Comparison of ENCODE assay signal across 8 mouse cellular contexts in genomic region chr7:105818483-105818882, GRCm38 (mm10). TPM values are rescaled to one million over a fixed set of nuclear protein-coding genes. Genes with fewer than 3 reads are reported as not detected.
DNase-seq lines count a peak whose midpoint lies in the region; ATAC-seq and TF ChIP-seq lines count a peak whose summit lies in the region.

No protein-coding gene starts in this region.

- no peak overlapping the region for H3K27ac ChIP-seq in liver, adult 2 months (replicated peaks; ENCODE audit: insufficient read depth, low read depth, low read length)
- H3K27ac ChIP-seq in liver, embryonic 11.5 days (ENCODE audit: low read depth, low read length), result no peak overlapping the region
- H3K27ac ChIP-seq in forebrain, embryonic 16.5 days (ENCODE audit: low read length), result no peak overlapping the region

- peak; percentile 69 for DNase-seq in embryo, embryonic 10 days (ENCODE audit: low spot score)
- no peak for DNase-seq in embryo, embryonic 9.5 days (ENCODE audit: extremely low spot score)
- peak; percentile 43 for DNase-seq in liver, adult 2 months (ENCODE audit: extremely low read depth, low read depth, low spot score)
- DNase-seq in liver, embryonic 11.5 days (ENCODE audit: low spot score), result no peak
- no peak for DNase-seq in T-cell, adult 2 months (ENCODE audit: low spot score)
- no peak for DNase-seq in urinary bladder, postnatal 25 days (ENCODE audit: low spot score)

- 0% methylated on average over 1 of the region's 1 CpGs for WGBS in liver, adult 2 months
- 0% methylated on average over 1 of the region's 1 CpGs for WGBS in liver, embryonic 11.5 days
- WGBS in forebrain, embryonic 16.5 days, result 0% methylated on average over 1 of the region's 1 CpGs

- ATAC-seq in liver, embryonic 11.5 days (replicated peaks; ENCODE audit: low FRiP score), result no peak
- peak; percentile 28; the same call in 1 of the 2 replicates for ATAC-seq in forebrain, embryonic 16.5 days
- ATAC-seq in neutrophil, adult 5-6 weeks (ENCODE audit: extremely low read depth, insufficient number of reproducible peaks, low FRiP score, poor library complexity, severe bottlenecking), result peak; percentile 44; the same call in 1 of the 2 replicates

- H3K9ac ChIP-seq in liver, adult 2 months (ENCODE audit: low read depth, low read length), result no peak overlapping the region
- no peak overlapping the region for H3K9ac ChIP-seq in liver, embryonic 11.5 days (ENCODE audit: low read depth, low read length)
- H3K9ac ChIP-seq in forebrain, embryonic 16.5 days (replicated peaks; ENCODE audit: low read depth, low read length), result no peak overlapping the region

- H3K27me3 ChIP-seq in liver, adult 2 months (ENCODE audit: control insufficient read depth, insufficient read depth, low read length), result no peaks in the 10 kb centered on the region
- H3K27me3 ChIP-seq in liver, embryonic 11.5 days (replicated peaks; ENCODE audit: control insufficient read depth, insufficient read depth, low read length), result no peaks in the 10 kb centered on the region
- H3K27me3 ChIP-seq in forebrain, embryonic 16.5 days (replicated peaks; ENCODE audit: control insufficient read depth, insufficient read depth, low read length), result no peaks in the 10 kb centered on the region

- H3K4me1 ChIP-seq in liver, adult 2 months (ENCODE audit: control insufficient read depth, insufficient read depth, low read length), result no peaks in the 10 kb centered on the region
- H3K4me1 ChIP-seq in liver, embryonic 11.5 days (replicated peaks; ENCODE audit: control insufficient read depth, insufficient read depth, low read length), result no peaks in the 10 kb centered on the region
- H3K4me1 ChIP-seq in forebrain, embryonic 16.5 days (replicated peaks; ENCODE audit: control insufficient read depth, insufficient read depth, low read length), result no peaks in the 10 kb centered on the region

- no peak for TF ChIP-seq POLR2A in liver, adult 2 months (IDR thresholded peaks at IDR 0.05; ENCODE audit: extremely low read depth, insufficient read depth, low read length)

- peak; percentile 43 for TF ChIP-seq CTCF in liver, adult 2 months (IDR thresholded peaks at IDR 0.05; ENCODE audit: low read depth, low read length)

- H3K79me2 ChIP-seq in liver, adult 2 months (ENCODE audit: control insufficient read depth, insufficient read depth, low read length), result no peaks in the 10 kb centered on the region

- H3K4me2 ChIP-seq in liver, embryonic 11.5 days, result no peak overlapping the region
- no peak overlapping the region for H3K4me2 ChIP-seq in forebrain, embryonic 16.5 days (ENCODE audit: low read length)

- H3K36me3 ChIP-seq in liver, adult 2 months (ENCODE audit: control insufficient read depth, insufficient read depth, low read length), result no peaks in the 10 kb centered on the region
- H3K36me3 ChIP-seq in liver, embryonic 11.5 days (ENCODE audit: control insufficient read depth, insufficient read depth, low read length), result no peaks in the 10 kb centered on the region
- H3K36me3 ChIP-seq in forebrain, embryonic 16.5 days (ENCODE audit: control insufficient read depth, insufficient read depth), result no peaks in the 10 kb centered on the region

- H3K9me3 ChIP-seq in liver, embryonic 11.5 days (ENCODE audit: control insufficient read depth, low read length), result no peaks in the 10 kb centered on the region; the same call in 1 of the 2 replicates
- no peaks in the 10 kb centered on the region for H3K9me3 ChIP-seq in forebrain, embryonic 16.5 days (ENCODE audit: control insufficient read depth, low read length)

- H3K4me3 ChIP-seq in liver, adult 2 months (ENCODE audit: insufficient read depth, low read depth, low read length), result no peak overlapping the region
- H3K4me3 ChIP-seq in liver, embryonic 11.5 days (ENCODE audit: low read depth, low read length), result no peak overlapping the region
- H3K4me3 ChIP-seq in forebrain, embryonic 16.5 days (replicated peaks; ENCODE audit: low read length), result no peak overlapping the region

RNA-seq across cellular contexts. Expression of gene Mrpl17, which starts 7.6 kb away (rescaled TPM):
- 109 and 118 TPM in 2 replicates for total RNA-seq in liver, adult 2 months (2014; rRNA removed)
- 207 and 261 TPM in 2 replicates for polyA plus RNA-seq in liver, adult 2 months (2012; rRNA removed)
- polyA plus RNA-seq in liver, embryonic 11.5 days (2014; fragmentation: Nextera tagmentation; extraction: Ambion mirVana), result 432 and 453 TPM in 2 replicates
- polyA plus RNA-seq in forebrain, embryonic 16.5 days (2015; fragmentation: Nextera tagmentation; extraction: Ambion mirVana), result 178 and 190 TPM in 2 replicates
- total RNA-seq in neutrophil, adult 5-6 weeks (2017), result 32.5 and 44.4 TPM in 2 replicates

RNA-seq across cellular contexts. Expression of gene Dchs1, which starts 31.0 kb away (rescaled TPM):
- total RNA-seq in liver, adult 2 months (2014; rRNA removed), result 1.4 and 2.7 TPM in 2 replicates
- 1.1 TPM in 2 replicates for polyA plus RNA-seq in liver, adult 2 months (2012; rRNA removed)
- 5.0 and 5.8 TPM in 2 replicates for polyA plus RNA-seq in liver, embryonic 11.5 days (2014; fragmentation: Nextera tagmentation; extraction: Ambion mirVana)
- 20.7 and 22.0 TPM in 2 replicates for polyA plus RNA-seq in forebrain, embryonic 16.5 days (2015; fragmentation: Nextera tagmentation; extraction: Ambion mirVana)
- not detected in 2 replicates for total RNA-seq in neutrophil, adult 5-6 weeks (2017)

Comparison
In these comparisons a context has a peak if more than half of its experiments do, and no peak if none do; other contexts are left out.
1. DNase-seq: peak in embryo, embryonic 10 days (single experiment) and liver, adult 2 months (single experiment); none in embryo, embryonic 9.5 days (single experiment), liver, embryonic 11.5 days (single experiment), T-cell, adult 2 months (single experiment) and urinary bladder, postnatal 25 days (single experiment).